Mouse (Mus musculus): Measurements from ENCODE around the gene Pde4b. TPM values are rescaled to one million over a fixed set of nuclear protein-coding genes. Genes with fewer than 3 reads are reported as not detected.
A peak's percentile ranks its signal among the peaks of the same experiment; 100 is the strongest.

Pde4b gene
- polyA plus RNA-seq, 1 experiment from 2014 or later: 9.1 TPM

DNA sequence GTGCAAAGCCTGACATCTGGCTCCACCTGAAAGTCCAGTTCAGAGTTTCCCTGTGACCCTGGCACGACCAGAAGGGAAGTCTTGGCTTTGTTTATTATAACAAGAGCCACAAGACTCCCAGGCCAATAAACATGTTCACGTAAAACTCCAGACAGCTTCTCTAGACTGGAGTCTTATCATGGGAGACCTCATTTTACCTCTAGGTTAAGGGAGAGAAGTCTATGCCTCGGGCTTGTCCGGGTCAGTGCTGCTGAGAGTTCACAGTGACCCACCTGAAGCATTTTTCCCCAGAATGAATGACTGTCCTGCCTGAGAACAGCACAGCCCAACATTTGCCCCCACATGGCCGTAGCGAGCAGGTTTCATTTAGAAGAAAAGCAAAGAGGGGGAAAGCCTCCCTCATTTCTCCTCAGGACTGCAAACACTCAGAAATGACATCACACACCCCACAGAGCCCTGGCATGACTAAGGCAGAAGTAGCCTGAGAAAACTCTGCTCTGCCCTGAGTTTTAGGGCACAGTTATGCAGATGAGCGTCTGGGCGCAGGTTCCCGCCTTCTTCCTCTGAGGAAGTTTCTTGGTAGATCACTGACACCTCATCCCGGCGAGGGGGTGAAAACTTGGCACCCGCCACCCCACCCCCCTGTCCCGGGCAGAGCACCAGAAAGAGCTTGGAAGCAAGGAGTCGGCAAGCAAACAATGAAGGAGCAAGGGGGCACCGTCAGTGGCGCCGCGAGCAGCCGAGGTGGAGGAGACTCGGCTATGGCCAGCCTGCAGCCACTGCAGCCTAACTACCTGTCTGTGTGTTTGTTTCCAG is 482.8 kb downstream of the Pde4b start:
- WGBS: under 1% methylated on average over 20 of the region's 20 CpGs
- H3K4me2 ChIP-seq: peak overlapping the region; percentile 88

GRCm38 (mm10) chr4:102570766-102571411 is 483.5 kb downstream of the Pde4b start:
- Histone ChIP-seq H3K27ac (peak overlapping the region; percentile 91), H3K36me3 (no peaks in the 10 kb centered on the region), H3K9me3 (no peaks in the 10 kb centered on the region), H3K4me3 (replicated peaks) (peak overlapping the region; percentile 58), H3K27me3 (no peaks in the 10 kb centered on the region; the same call in 1 of the 2 replicates), H3K4me1 (replicated peaks) (peaks cover 57% of the 10 kb centered on the region), H3K4me2 (peak overlapping the region; percentile 88), H3K9ac (replicated peaks) (peak overlapping the region; percentile 70)
- WGBS: 4% methylated on average over 20 of the region's 20 CpGs
- no peak; the same call in 1 of the 2 replicates for ATAC-seq (ENCODE audit: insufficient number of reproducible peaks, insufficient read depth, low FRiP score, low TSS enrichment, low read depth)

More for the DNA sequence above, 482.8 kb downstream of the Pde4b start:
- Histone ChIP-seq H3K27me3 (no peaks in the 10 kb centered on the region; the same call in 1 of the 2 replicates), H3K36me3 (no peaks in the 10 kb centered on the region), H3K4me3 (replicated peaks) (peak overlapping the region; percentile 58), H3K4me1 (replicated peaks) (peaks cover 57% of the 10 kb centered on the region), H3K27ac (peak overlapping the region; percentile 91), H3K9ac (replicated peaks) (peak overlapping the region; percentile 70), H3K9me3 (no peaks in the 10 kb centered on the region)
- ATAC-seq (ENCODE audit: insufficient number of reproducible peaks, insufficient read depth, low FRiP score, low TSS enrichment, low read depth): peak; percentile 61

- H3K27me3 ChIP-seq: no peaks in the 10 kb centered on the region; the same call in 1 of the 2 replicates
- peak overlapping the region; percentile 88 for H3K4me2 ChIP-seq
- ATAC-seq (ENCODE audit: insufficient number of reproducible peaks, insufficient read depth, low FRiP score, low TSS enrichment, low read depth): no peak
- no peaks in the 10 kb centered on the region for H3K36me3 ChIP-seq
- no peaks in the 10 kb centered on the region for H3K9me3 ChIP-seq
- peaks cover 57% of the 10 kb centered on the region for H3K4me1 ChIP-seq (replicated peaks)
- 62% methylated on average over 6 of the region's 6 CpGs for WGBS
- peak overlapping the region; percentile 34; the same call in 1 of the 2 replicates for H3K9ac ChIP-seq (replicated peaks)
- H3K4me3 ChIP-seq (replicated peaks): peak overlapping the region; percentile 24
- no peak overlapping the region for H3K27ac ChIP-seq
Measured at GRCm38 (mm10) chr4:102572031-102572430, 484.7 kb downstream of the Pde4b start.

- ATAC-seq (ENCODE audit: insufficient number of reproducible peaks, insufficient read depth, low FRiP score, low TSS enrichment, low read depth): no peak
- Histone ChIP-seq H3K9ac (replicated peaks) (no peak overlapping the region), H3K4me2 (peak overlapping the region; percentile 88)
Measured at GRCm38 (mm10) chr4:102572591-102572990, 485.2 kb downstream of the Pde4b start.

GRCm38 (mm10) chr4:102573361-102573781 is 486.0 kb downstream of the Pde4b start:
- H3K36me3 ChIP-seq: no peaks in the 10 kb centered on the region
- H3K4me3 ChIP-seq (replicated peaks): no peak overlapping the region
- 0 out of 2 replicates have a peak overlapping the region, but pooled peaks have one; percentile 88 for H3K4me2 ChIP-seq
- WGBS: 78% methylated on average over 4 of the region's 4 CpGs
- H3K9me3 ChIP-seq: no peaks in the 10 kb centered on the region
- H3K27me3 ChIP-seq: no peaks in the 10 kb centered on the region; the same call in 1 of the 2 replicates
- H3K27ac ChIP-seq: no peak overlapping the region; the same call in 1 of the 2 replicates
- no peak for ATAC-seq (ENCODE audit: insufficient number of reproducible peaks, insufficient read depth, low FRiP score, low TSS enrichment, low read depth)
- peaks cover 51% of the 10 kb centered on the region for H3K4me1 ChIP-seq (replicated peaks)
- no peak overlapping the region for H3K9ac ChIP-seq (replicated peaks)

More at GRCm38 (mm10) chr4:102572591-102572990, 485.2 kb downstream of the Pde4b start:
- Histone ChIP-seq H3K9me3 (no peaks in the 10 kb centered on the region), H3K4me3 (replicated peaks) (no peak overlapping the region), H3K27ac (no peak overlapping the region), H3K27me3 (no peaks in the 10 kb centered on the region; the same call in 1 of the 2 replicates), H3K4me1 (replicated peaks) (peaks cover 57% of the 10 kb centered on the region), H3K36me3 (no peaks in the 10 kb centered on the region)
- WGBS: 63% methylated on average over 3 of the region's 3 CpGs

DNA sequence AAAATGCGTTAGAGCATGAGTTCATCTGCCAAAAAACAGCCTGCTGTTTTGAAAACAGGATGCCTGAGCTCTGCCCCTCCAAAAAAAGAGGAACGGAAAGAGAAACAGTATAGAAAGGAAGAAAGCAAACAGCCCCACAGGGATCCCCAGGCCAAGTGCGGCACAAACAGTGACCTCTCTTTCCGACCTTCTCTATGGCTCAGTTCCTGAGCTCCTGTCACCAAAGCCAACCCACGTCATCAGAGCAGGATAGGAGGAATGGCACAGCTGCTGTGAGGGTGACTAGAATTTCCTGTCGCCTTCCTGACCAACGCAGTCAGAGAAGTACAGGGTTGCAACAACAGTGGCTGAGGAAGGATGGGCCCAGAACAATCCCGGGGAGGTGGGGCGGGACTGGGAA is 486.9 kb downstream of the Pde4b start:
- Histone ChIP-seq H3K4me2 (no peak overlapping the region), H3K27me3 (no peaks in the 10 kb centered on the region; the same call in 1 of the 2 replicates), H3K4me3 (replicated peaks) (no peak overlapping the region), H3K9ac (replicated peaks) (no peak overlapping the region), H3K36me3 (no peaks in the 10 kb centered on the region), H3K9me3 (no peaks in the 10 kb centered on the region), H3K27ac (no peak overlapping the region), H3K4me1 (replicated peaks) (peaks cover 42% of the 10 kb centered on the region)
- ATAC-seq (ENCODE audit: insufficient number of reproducible peaks, insufficient read depth, low FRiP score, low TSS enrichment, low read depth): no peak
- 50% methylated on average over 9 of the region's 9 CpGs for WGBS

GRCm38 (mm10) chr4:102574666-102575254 is 487.4 kb downstream of the Pde4b start:
- Histone ChIP-seq H3K9ac (replicated peaks) (no peak overlapping the region), H3K27me3 (no peaks in the 10 kb centered on the region; the same call in 1 of the 2 replicates), H3K9me3 (no peaks in the 10 kb centered on the region), H3K4me2 (no peak overlapping the region), H3K36me3 (no peaks in the 10 kb centered on the region), H3K4me3 (replicated peaks) (no peak overlapping the region), H3K4me1 (replicated peaks) (peaks cover 37% of the 10 kb centered on the region), H3K27ac (no peak overlapping the region)
- 85% methylated on average over 10 of the region's 10 CpGs for WGBS
- no peak for ATAC-seq (ENCODE audit: insufficient number of reproducible peaks, insufficient read depth, low FRiP score, low TSS enrichment, low read depth)

DNA sequence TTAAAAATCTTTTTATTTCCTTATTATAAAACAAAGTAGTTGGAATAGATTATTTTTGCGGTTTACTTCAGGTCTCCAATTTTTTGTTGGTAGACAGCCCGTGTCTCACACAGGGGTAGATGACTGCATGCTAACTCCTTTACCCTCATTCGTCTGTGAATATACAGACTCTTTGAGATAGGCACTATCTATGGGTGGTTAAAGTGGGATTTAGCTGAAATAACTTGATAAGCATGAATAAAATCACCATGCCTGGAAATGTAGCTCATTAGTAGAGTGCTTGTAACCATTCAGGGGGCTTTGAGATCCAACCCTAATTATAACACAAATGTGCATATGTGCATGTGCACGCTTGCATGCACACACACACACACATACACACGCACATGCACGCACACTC is 488.8 kb downstream of the Pde4b start:
- no peak overlapping the region for H3K9ac ChIP-seq (replicated peaks)
- H3K4me3 ChIP-seq (replicated peaks): no peak overlapping the region
- no peak for ATAC-seq (ENCODE audit: insufficient number of reproducible peaks, insufficient read depth, low FRiP score, low TSS enrichment, low read depth)
- peaks cover 31% of the 10 kb centered on the region for H3K4me1 ChIP-seq (replicated peaks)
- no peaks in the 10 kb centered on the region for H3K9me3 ChIP-seq
- no peaks in the 10 kb centered on the region; the same call in 1 of the 2 replicates for H3K27me3 ChIP-seq
- 71% methylated on average over 6 of the region's 6 CpGs for WGBS
- H3K36me3 ChIP-seq: no peaks in the 10 kb centered on the region
- H3K27ac ChIP-seq: no peak overlapping the region
- H3K4me2 ChIP-seq: no peak overlapping the region

DNA sequence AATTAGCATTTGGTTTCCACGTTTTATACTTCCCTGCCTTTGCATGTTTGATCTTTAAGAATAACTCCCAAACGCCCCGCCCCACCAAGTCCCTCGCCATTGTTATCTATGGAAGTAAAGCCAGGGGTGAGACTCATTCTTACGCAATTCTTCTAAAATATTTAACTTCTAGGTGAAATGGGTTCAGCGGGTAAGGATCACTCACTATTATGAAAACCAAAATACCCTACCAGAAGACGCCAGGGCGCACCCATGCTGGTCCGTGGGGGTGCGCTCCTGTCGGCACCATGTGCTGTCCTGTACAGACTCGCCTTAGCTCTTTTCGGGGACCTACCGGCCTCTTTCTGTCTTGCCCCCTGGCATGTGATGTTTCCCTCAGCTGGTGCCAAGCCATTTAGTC is 490.3 kb downstream of the Pde4b start:
- WGBS: 91% methylated on average over 14 of the region's 14 CpGs
- peaks cover 19% of the 10 kb centered on the region; the same call in 1 of the 2 replicates for H3K4me1 ChIP-seq (replicated peaks)
- H3K9ac ChIP-seq (replicated peaks): no peak overlapping the region
- no peaks in the 10 kb centered on the region for H3K36me3 ChIP-seq
- no peaks in the 10 kb centered on the region for H3K9me3 ChIP-seq
- H3K27ac ChIP-seq: no peak overlapping the region
- H3K4me2 ChIP-seq: no peak overlapping the region
- no peak for ATAC-seq (ENCODE audit: insufficient number of reproducible peaks, insufficient read depth, low FRiP score, low TSS enrichment, low read depth)
- H3K27me3 ChIP-seq: no peaks in the 10 kb centered on the region
- no peak overlapping the region for H3K4me3 ChIP-seq (replicated peaks)

DNA sequence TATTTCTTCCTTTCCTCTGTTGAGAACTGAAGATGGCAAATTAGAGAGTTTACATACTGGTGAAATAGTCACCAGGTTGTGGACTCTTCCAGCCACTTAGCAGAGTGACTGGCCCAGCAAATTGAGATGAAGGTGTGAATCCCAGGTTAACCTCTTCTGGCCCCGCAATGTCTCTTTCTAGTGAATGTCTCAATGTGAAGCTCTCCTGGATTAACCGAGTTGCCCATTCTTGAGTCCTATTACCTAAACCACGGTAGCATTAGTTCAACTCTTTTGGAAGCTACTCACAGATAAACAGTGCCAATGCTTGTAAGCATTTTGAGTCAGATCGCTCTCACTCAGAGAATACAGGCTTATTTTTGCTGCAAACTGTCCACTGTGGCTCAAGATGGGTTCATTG is 491.7 kb downstream of the Pde4b start:
- ATAC-seq (ENCODE audit: insufficient number of reproducible peaks, insufficient read depth, low FRiP score, low TSS enrichment, low read depth): no peak
- peaks cover 5% of the 10 kb centered on the region; the same call in 1 of the 2 replicates for H3K4me1 ChIP-seq (replicated peaks)
- no peaks in the 10 kb centered on the region for H3K9me3 ChIP-seq
- H3K27ac ChIP-seq: no peak overlapping the region
- H3K36me3 ChIP-seq: no peaks in the 10 kb centered on the region
- 92% methylated on average over 4 of the region's 4 CpGs for WGBS
- no peak overlapping the region for H3K4me2 ChIP-seq
- H3K9ac ChIP-seq (replicated peaks): no peak overlapping the region
- no peak overlapping the region for H3K4me3 ChIP-seq (replicated peaks)
- no peaks in the 10 kb centered on the region for H3K27me3 ChIP-seq

- no peak for ATAC-seq (ENCODE audit: insufficient number of reproducible peaks, insufficient read depth, low FRiP score, low TSS enrichment, low read depth)
- no peaks in the 10 kb centered on the region for H3K9me3 ChIP-seq
- no peaks in the 10 kb centered on the region for H3K36me3 ChIP-seq
- 78% methylated on average over 2 of the region's 2 CpGs for WGBS
- H3K9ac ChIP-seq (replicated peaks): no peak overlapping the region
- no peak overlapping the region for H3K4me2 ChIP-seq
- no peak overlapping the region for H3K27ac ChIP-seq
- H3K4me3 ChIP-seq (replicated peaks): no peak overlapping the region
- H3K27me3 ChIP-seq: no peaks in the 10 kb centered on the region
- peaks cover 4% of the 10 kb centered on the region for H3K4me1 ChIP-seq (replicated peaks)
Measured at GRCm38 (mm10) chr4:102579746-102580145, 492.4 kb downstream of the Pde4b start.

Measured in limb, embryonic 12.5 days (tissue).